ENCODE assay signal across 8 mouse cellular contexts in genomic region chr5:106694683-106695082, GRCm38 (mm10). TPM values are rescaled to one million over a fixed set of nuclear protein-coding genes. Genes with fewer than 3 reads are reported as not detected.
DNase-seq lines count a peak whose midpoint lies in the region; ATAC-seq lines count a peak whose summit lies in the region.

No protein-coding gene starts in this region.

- DNase-seq in neural tube, embryonic 11.5 days (ENCODE audit: low spot score), result no peak
- no peak for DNase-seq in neural tube, embryonic 10.5 days (ENCODE audit: extremely low spot score, low spot score)
- no peak for DNase-seq in c-Kit-positive CD71-positive TER-119-positive erythroid progenitor cells, embryonic 14.5 days (ENCODE audit: low spot score)
- DNase-seq in urinary bladder, adult 18-20 months (ENCODE audit: low spot score in 2 of 2), result no peak
- no peak for DNase-seq in embryo, embryonic 10.5 days (ENCODE audit: low spot score)

- no peak for ATAC-seq in erythroblast, adult 5-6 weeks (replicated peaks; ENCODE audit: low FRiP score, poor library complexity, severe bottlenecking)
- ATAC-seq in neural tube, embryonic 11.5 days (ENCODE audit: insufficient read depth, low FRiP score, low TSS enrichment), result no peak
- ATAC-seq in liver, embryonic 15.5 days (ENCODE audit: insufficient read depth), result no peak

- H3K4me2 ChIP-seq in neural tube, embryonic 11.5 days (ENCODE audit: low read depth), result peak overlapping the region; percentile 48
- H3K4me2 ChIP-seq in liver, embryonic 15.5 days, result peak overlapping the region; percentile 80

- H3K9ac ChIP-seq in neural tube, embryonic 11.5 days (ENCODE audit: low read length), result no peak overlapping the region
- H3K9ac ChIP-seq in liver, embryonic 15.5 days, result no peak overlapping the region

- no peaks in the 10 kb centered on the region for H3K9me3 ChIP-seq in erythroblast, embryonic 14.5 days (ENCODE audit: control insufficient read depth, low read length)
- no peaks in the 10 kb centered on the region for H3K9me3 ChIP-seq in neural tube, embryonic 11.5 days (ENCODE audit: control insufficient read depth, low read length)
- no peaks in the 10 kb centered on the region for H3K9me3 ChIP-seq in liver, embryonic 15.5 days (replicated peaks)

- H3K4me3 ChIP-seq in erythroblast, embryonic 14.5 days (replicated peaks), result peak overlapping the region; percentile 90
- H3K4me3 ChIP-seq in neural tube, embryonic 11.5 days (ENCODE audit: low read depth, low read length), result peak overlapping the region; percentile 83
- peak overlapping the region; percentile 98 for H3K4me3 ChIP-seq in liver, embryonic 15.5 days (replicated peaks)

- H3K27me3 ChIP-seq in erythroblast, embryonic 14.5 days (ENCODE audit: control insufficient read depth), result no peaks in the 10 kb centered on the region
- H3K27me3 ChIP-seq in neural tube, embryonic 11.5 days (ENCODE audit: control insufficient read depth, insufficient read depth, low read length), result no peaks in the 10 kb centered on the region
- H3K27me3 ChIP-seq in liver, embryonic 15.5 days, result no peaks in the 10 kb centered on the region

- no peak overlapping the region for H3K27ac ChIP-seq in neural tube, embryonic 11.5 days (ENCODE audit: low read depth, low read length)
- H3K27ac ChIP-seq in liver, embryonic 15.5 days (replicated peaks), result peak overlapping the region; percentile 96; the same call in 1 of the 2 replicates

- peaks cover 50% of the 10 kb centered on the region for H3K4me1 ChIP-seq in erythroblast, embryonic 14.5 days (ENCODE audit: control insufficient read depth)
- peaks cover 10% of the 10 kb centered on the region for H3K4me1 ChIP-seq in neural tube, embryonic 11.5 days (ENCODE audit: control insufficient read depth, insufficient read depth, low read length)
- H3K4me1 ChIP-seq in liver, embryonic 15.5 days (replicated peaks), result peaks cover 42% of the 10 kb centered on the region

- H3K36me3 ChIP-seq in erythroblast, embryonic 14.5 days (ENCODE audit: control insufficient read depth), result peaks cover 50% of the 10 kb centered on the region
- no peaks in the 10 kb centered on the region for H3K36me3 ChIP-seq in neural tube, embryonic 11.5 days (ENCODE audit: control insufficient read depth, insufficient read depth, low read length)
- H3K36me3 ChIP-seq in liver, embryonic 15.5 days (replicated peaks), result peaks cover 21% of the 10 kb centered on the region

- 88% methylated on average over 1 of the region's 1 CpGs for WGBS in neural tube, embryonic 11.5 days
- 85% methylated on average over 1 of the region's 1 CpGs for WGBS in liver, embryonic 15.5 days (ENCODE audit: insufficient replicate concordance)

RNA-seq across cellular contexts. Expression of gene Zfp644, which starts 2.4 kb away (rescaled TPM):
- polyA plus RNA-seq in erythroblast, embryonic 14.5 days (2012), result 4.2 and 7.4 TPM in 2 replicates
- 48.7 and 51.7 TPM in 2 replicates for total RNA-seq in erythroblast, adult 5-6 weeks (2015; ENCODE audit: low replicate concordance)
- 62.7 and 68.0 TPM in 2 replicates for total RNA-seq in erythroblast, adult 5-6 weeks (2017; ENCODE audit: low replicate concordance)
- polyA plus RNA-seq in neural tube, embryonic 11.5 days (2014; fragmentation: Nextera tagmentation; extraction: Ambion mirVana), result 66.8 and 77.1 TPM in 2 replicates
- 16.5 and 16.7 TPM in 2 replicates for polyA plus RNA-seq in liver, embryonic 15.5 days (2015; fragmentation: Nextera tagmentation; extraction: Ambion mirVana)
